Mouse (Mus musculus) induced T-regulatory cell, adult 2 months (primary cell): ENCODE data around the gene Adar.

Experiments
- DNase-seq: peaks from one replicate; pipeline ENCODE4 v3.0.0-alpha.2; 2012; ENCODE audit warnings: low read depth

The Adar gene

GRCm38 (mm10) chr3:89714359-89715206 is at the start of gene Adar:
Gene Adar (plus strand): TSS chr3:89715022.
- DNase-seq, result peak; percentile 90

- DNase-seq, result no peak
Measured at GRCm38 (mm10) chr3:89667131-89667530, 47.7 kb upstream of the Adar start.

- no peak for DNase-seq
Measured at GRCm38 (mm10) chr3:89671334-89671733, 43.5 kb upstream of the Adar start.

GRCm38 (mm10) chr3:89672573-89673317 is 42.1 kb upstream of the Adar start:
- peak; percentile 26 for DNase-seq

GRCm38 (mm10) chr3:89677617-89678016 is 37.2 kb upstream of the Adar start:
- DNase-seq, result no peak

- peak; percentile 27 for DNase-seq
Measured at GRCm38 (mm10) chr3:89686031-89686430, 28.8 kb upstream of the Adar start.

GRCm38 (mm10) chr3:89688694-89689581 is 25.9 kb upstream of the Adar start:
- DNase-seq, result peak; percentile 86

- no peak for DNase-seq
Measured at GRCm38 (mm10) chr3:89691776-89692175, 23.0 kb upstream of the Adar start.

GRCm38 (mm10) chr3:89696152-89696821 is 18.5 kb upstream of the Adar start:
- no peak for DNase-seq

GRCm38 (mm10) chr3:89698958-89699357 is 15.9 kb upstream of the Adar start:
- DNase-seq, result no peak

GRCm38 (mm10) chr3:89700461-89700860 is 14.4 kb upstream of the Adar start:
- DNase-seq, result peak; percentile 20

- DNase-seq, result no peak
Measured at GRCm38 (mm10) chr3:89703596-89703995, 11.2 kb upstream of the Adar start.

- no peak for DNase-seq
Measured at GRCm38 (mm10) chr3:89704064-89704463, 10.8 kb upstream of the Adar start.

GRCm38 (mm10) chr3:89715207-89715966 is 565 bp downstream of the Adar start:
- DNase-seq, result no peak

- no peak for DNase-seq
Measured at GRCm38 (mm10) chr3:89715967-89716256, 1.1 kb downstream of the Adar start.

GRCm38 (mm10) chr3:89722032-89722431 is 7.2 kb downstream of the Adar start:
- DNase-seq, result no peak

GRCm38 (mm10) chr3:89723400-89724084 is 8.7 kb downstream of the Adar start:
- DNase-seq, result no peak

- DNase-seq, result peak; percentile 80
Measured at GRCm38 (mm10) chr3:89727028-89727427, 12.2 kb downstream of the Adar start.

- peak; percentile 35 for DNase-seq
Measured at GRCm38 (mm10) chr3:89728848-89729247, 14.0 kb downstream of the Adar start.
